Mouse (Mus musculus) layer of hippocampus, postnatal 14 days (tissue): Measurements from ENCODE around the gene Rad1. TPM values are rescaled to one million over a fixed set of nuclear protein-coding genes. Genes with fewer than 3 reads are reported as not detected.
"Not testable (repeated sequence)": the region's sequence is repeated elsewhere in the genome, so short reads cannot be mapped to it uniquely, and the experiment has no call there.

Experiments used
- DNase-seq, 2 experiments: peaks; one replicate each; pipeline ENCODE4 v3.0.0; 2021 to 2022; ENCODE audit warnings: low spot score in 2 of 2, mixed read lengths in 1 of 2
- long read RNA-seq, 2 experiments: library from polyadenylated mRNA; stranded (forward); transcript quantifications; one replicate each; pipeline ENCODE4 v2.0.0; 2021
- total RNA-seq, 2 experiments: library from RNA; stranded (reverse); gene quantifications; 2 replicates each; pipeline ENCODE4 v1.2.3; 2021

Rad1 gene
- total RNA-seq = 10 to 100 TPM; 10.4 to 12.6 TPM
- long read RNA-seq, experiment 1, transcript Rad1-201 (6 exons, 1,514 nt) = major isoform, 5 of 15 reads
- long read RNA-seq, experiment 1, partial matches to known transcripts = 0 of 15 reads
- long read RNA-seq, experiment 1, other reads (novel, unspliced or antisense) = 10 of 15 reads
- long read RNA-seq, experiment 2, transcript Rad1-201 (6 exons, 1,514 nt) = major isoform, 12 of 26 reads
- long read RNA-seq, experiment 2, partial matches to known transcripts = 10 of 26 reads
- long read RNA-seq, experiment 2, other reads (novel, unspliced or antisense) = 4 of 26 reads

DNA sequence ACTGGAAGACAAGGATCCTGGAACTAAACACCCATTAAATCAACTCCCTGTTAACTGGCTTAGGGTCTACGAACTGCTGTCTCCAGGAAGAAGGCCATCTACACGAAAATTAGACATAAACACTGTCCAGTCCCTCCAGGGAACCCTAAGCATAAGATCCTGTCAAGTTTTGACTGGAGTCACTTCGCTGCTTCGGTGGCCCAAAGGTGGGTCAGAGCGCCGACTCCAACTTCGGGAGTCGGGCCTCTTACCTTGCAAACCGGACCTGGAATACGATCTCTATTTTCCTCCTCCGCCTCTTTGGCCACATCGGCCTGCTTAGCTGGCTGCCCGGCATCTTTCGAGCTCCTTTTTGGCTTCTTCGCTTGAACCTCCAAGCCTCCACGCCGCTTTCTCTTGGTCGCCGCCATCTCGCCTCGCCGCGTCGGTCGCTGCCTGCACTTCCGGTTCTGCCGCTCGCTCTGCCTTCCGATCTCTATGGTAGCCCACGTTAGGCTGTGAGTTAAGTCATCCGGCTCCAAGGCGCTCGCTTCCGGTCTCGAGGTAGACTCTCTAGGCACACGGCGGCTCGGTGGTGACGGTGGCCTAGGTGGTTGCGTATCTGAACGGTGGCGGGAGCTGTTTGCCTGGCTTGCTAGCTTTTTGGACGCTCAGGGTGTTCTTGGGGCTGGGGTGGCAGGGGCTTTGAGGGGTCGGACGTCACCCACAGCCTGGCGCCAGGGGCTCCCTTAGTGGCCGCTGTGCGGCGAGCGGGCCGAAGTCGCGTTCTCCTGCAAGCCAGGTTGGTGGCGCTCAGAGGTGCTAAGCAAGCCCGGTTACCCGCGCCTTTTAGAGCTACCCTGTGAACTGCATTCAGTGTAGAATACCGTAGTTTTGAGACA is at the start of gene Rad1, which contains the start of gene Brix1:
Gene Rad1 (plus strand): TSS at position 535 of the 881 bp plus-strand sequence.
Gene Brix1 (minus strand): TSS at position 464 of the 881 bp plus-strand sequence.
- peak; percentile 92 to 96 for DNase-seq

DNA sequence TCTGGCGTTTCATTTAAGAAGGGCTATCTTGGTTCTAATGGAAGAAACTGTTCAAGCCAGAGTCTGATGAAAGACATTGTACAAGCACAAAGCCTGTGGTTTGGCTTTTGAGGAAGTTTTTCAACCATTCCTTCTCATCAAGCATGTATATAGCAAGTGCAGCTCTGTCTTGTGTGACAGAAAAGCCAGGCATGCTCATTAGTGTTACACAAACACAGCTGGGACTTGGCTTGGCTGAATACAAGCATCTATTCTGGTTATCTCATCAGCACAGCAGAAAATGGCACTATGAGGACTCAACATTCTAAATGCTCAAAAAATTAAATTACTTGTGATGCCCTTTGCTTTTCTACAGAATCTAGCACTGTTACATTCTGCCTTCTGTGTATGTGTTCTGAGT is 48.9 kb upstream of the Rad1 start:
- no peak for DNase-seq

DNA sequence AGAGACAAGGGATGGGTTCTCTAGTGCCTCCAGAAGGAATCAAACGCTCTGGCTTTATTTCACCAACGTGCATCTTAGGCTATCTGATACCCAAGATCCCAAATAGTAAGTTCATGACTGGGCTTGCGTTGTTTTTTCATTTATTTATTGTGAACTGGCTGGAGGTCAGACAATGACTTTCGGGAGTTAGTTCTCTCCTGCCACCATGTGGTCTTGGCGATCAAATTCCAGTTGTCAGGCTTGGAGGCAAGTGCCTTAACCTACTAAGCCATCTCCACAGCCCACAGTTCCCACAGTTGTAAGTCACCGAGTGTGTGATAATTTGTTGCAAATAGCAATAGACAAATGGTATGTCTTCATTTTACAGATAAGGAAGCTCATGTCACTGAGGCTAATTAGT is 45.9 kb upstream of the Rad1 start:
- DNase-seq = peak in 1 of 2 experiments; percentile 15

DNA sequence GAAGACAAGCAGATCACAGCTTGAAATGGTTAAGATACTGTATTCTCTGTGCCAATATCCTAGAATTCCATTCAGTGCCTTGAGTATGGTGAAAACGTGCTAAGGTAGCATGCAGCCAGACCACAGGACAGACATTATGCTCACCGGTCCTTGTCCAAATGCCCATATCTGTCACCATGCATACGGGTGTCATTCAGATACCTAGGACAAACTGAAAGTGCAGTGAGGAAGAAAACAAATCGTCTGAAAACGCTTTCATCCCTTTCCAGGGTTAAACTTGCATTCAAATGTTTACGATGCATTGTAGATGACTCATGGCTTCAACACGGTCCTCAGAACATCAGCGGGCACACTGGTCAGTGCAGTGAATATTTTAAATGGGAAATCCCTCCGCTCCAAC is 44.3 kb upstream of the Rad1 start:
- DNase-seq = no peak

DNA sequence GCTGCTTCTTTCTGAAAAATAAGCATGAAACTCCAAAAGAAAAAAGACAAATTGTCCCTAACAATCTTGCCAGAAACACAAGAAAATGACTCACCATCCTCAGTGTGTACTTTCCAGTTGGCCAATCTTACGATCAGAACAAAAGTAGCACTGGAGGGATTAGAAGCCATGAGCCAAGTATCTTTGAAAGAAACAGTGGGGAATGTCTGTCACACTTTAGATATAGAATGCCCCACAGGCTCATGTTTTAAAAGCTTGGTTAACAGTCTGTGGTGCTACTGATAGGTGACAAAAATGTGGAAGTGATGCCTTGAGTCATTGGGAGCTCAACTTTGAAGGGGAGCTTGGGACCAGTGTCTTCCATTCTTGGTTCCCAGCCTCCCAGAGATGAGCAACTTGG is 43.5 kb upstream of the Rad1 start:
- DNase-seq = no peak

DNA sequence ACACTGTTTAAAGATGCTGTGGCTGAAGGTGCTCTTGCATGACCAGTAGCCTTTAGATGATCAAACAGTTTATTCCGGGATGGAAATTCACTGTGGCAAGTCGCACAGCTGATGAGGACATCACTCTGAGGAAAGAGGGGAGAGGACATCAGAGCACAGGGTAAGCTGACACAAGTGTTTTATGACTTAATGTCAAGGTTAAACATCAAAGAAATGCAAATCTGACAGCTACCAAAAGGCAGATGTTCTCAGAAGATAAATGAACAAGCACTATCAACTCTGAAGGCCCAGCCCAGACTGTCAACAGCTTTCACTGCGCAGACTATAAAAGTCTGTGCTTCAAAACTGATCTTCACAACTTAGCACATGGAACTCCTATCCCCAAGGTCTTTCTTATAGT is 38.7 kb upstream of the Rad1 start:
- no peak for DNase-seq

DNA sequence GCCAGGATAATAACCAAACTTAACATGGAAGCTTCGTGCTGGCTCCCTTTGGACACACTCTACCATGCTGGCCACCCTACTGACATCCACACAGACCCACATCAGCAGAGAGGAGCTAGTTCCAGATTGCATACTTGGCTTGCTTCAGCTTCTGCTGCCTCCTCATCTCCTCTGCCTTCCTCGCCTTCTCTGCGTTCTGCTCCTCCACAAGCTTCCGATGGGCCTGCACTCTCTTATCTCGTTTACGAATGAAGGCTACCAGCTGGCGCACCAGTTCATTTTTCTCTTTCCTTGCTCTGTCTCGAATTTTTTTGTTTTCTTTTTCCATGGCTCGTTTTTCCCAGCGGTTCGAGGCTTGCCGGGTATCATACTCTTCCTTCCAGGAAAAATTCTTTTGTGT is 24.8 kb upstream of the Rad1 start:
- DNase-seq = no peak

DNA sequence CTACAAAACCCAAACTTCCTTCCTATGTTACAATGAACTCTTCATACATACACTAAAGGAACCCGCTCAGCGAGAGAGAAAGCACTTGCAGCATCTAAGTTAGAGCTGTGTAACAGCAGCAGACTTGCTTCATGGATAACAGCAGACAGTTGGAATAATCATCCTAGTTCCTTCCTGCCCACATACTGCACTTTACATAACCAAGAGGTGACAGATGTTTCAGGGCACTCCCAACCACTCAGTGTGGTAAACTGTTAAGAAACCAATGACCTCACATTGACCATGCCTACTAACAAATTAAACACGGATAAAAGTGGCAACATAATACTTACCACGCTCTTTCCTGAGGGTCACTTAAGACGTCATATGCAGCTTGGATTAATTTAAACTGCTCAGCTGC is 22.3 kb upstream of the Rad1 start:
- DNase-seq = no peak

DNA sequence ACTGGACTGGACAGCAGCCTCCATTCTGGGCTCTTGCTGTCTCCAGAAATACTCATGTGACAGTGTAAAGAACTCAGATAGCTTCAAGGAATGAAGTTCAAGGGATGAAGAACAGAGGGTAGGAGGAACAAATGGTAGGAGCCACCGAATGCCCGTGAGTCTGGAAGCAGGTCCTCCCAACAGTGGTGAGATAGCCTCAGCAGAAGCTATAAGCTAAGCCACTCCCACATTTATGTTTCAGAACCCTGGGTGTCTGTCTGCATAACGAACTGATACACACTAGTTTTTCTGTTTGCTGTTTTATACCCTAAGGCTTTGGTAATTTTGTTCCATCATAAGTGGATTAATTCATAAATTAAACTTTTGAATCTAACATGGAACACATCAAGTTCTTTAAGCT is 21.1 kb upstream of the Rad1 start:
- DNase-seq = no peak

DNA sequence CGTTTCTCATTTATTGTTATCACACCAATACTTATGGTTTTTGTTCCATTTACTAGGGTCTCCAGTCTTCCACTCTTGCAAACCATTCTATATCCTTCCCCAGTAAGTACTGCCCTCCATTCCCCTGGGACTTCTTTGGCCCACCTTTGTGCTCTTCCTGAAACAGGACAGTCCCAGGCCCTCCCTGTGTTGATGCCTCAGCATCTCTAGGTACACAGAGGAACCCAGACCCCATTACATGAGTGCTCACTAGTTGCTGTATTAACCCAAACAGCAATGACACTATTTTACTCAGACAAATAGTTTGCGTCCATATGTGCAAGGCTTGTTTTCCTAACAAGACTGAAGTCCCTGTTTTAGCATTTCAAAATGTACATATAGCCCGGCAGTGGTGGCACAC is 17.1 kb upstream of the Rad1 start:
- no peak for DNase-seq

DNA sequence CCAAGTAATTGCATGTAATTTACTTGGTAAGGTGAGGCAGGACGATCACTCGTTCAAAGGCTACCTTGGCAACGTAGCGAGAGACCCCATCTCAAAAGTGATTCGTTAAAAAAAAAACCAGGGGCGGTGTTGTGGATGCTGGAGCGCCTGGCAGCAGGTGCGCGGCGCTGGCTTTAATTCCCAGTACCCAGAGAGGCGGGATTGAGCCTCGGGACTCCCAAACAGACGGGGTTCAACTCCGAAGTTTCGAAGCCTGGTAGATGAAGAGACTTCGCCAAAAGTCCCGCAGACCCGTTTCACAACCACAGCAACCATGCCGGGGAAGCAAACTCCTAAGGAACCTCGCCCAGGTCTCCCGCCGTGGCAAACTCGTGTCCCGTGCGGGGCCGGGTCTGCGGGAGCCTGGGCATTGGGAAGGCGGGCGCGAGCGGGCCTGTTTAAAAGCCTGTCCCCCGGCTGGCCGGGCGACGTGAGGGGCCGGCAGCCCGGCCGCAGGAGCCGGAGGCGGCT is 16.1 kb upstream of the Rad1 start:
- DNase-seq = peak in 1 of 2 experiments; percentile 32

DNA sequence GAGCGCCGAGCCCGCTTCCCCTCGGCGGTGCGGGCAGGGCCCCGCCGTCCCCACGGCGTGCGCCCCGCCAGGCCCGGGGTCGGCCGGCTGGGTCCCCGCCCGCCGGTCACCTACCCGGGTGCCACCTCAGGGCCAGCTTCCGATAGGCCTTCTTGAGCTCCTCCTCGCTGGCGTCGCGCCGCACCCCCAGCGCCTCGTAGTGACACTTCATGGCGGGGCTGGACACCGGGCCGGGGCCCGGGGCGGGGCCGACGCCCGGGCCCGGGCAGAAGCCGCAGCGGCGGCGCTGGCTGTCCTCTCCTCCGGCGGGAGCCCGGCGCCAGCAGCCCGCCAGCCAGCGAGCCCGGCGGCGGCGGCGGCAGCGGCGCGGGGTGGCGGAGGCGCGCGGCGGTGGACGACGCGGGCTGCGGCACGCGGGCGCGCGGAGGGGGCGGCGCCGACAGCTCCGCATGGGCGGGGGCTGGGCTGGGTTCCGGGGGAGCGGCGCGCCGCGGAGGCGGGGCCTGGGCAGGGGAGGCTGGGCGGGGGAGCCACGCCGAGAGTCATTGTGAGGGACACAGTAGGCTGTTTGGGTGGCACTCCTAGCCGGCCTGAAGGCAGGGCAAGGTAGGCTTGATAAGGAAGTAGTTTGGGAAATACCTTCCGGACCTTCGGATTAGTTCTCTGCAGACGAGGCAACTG is 15.5 kb upstream of the Rad1 start, which contains the start of gene Dnajc21:
Gene Dnajc21 (minus strand): TSS at position 366 of the 681 bp plus-strand sequence.
- peak; percentile 74 to 77 for DNase-seq

DNA sequence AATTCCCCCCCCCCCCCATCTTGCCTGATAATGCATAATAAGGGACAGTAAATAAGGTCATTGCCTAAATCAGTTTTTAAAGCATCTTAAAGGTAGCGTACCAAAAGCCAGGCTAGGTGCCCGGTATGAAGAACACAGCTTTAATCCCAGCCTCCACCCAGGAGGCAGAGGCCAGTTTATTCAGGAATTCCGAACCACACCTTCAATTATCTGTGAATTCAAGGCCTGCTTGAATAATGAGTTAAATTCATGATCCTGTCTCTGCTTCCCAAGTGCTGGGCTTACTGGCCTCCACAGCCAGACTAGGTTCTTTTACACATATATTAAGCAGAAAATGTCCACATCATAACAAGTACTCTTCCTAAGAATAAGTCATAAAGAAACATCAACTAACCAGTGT is 14.9 kb upstream of the Rad1 start:
- no peak for DNase-seq

DNA sequence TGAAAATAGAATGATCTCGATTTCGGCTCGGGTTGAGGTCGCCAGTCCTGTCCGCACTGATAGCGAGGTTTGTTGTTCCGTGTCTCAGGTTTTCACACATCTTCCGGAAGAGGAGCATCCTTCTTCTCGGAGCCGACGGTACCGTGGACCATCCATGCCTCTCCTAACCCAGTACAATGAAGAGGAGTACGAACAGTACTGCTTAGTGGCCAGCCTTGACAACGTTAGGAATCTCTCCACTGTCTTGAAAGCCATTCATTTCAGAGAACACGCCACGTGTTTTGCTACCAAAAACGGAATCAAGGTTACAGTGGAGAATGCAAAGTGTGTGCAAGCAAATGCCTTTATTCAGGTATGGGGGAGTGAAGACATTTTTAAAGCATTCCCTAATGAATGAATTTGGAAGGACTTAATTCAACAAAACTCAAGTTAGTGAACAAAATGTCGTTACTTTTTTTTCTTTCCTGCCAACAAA is 584 bp downstream of the Rad1 start:
- no peak for DNase-seq

DNA sequence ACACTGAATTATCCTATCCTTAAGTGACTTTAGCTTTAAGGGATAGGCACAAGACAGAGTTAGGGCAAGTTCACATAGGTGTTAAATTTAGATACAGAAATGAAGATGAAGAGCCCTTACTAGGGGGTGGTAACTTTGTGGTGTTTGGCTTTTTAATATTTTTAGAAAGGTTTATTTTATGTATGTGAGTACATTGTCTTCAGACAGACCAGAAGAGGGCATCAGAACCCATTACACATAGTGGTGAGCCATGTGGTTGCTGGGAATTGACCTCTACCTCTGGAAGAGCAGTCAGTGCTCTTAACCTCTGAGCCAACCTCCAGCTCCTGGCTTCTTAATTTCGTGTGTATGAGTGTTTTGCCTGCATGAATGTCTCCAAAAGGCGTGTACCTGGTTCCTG is 1.4 kb downstream of the Rad1 start:
- DNase-seq = no peak

DNA sequence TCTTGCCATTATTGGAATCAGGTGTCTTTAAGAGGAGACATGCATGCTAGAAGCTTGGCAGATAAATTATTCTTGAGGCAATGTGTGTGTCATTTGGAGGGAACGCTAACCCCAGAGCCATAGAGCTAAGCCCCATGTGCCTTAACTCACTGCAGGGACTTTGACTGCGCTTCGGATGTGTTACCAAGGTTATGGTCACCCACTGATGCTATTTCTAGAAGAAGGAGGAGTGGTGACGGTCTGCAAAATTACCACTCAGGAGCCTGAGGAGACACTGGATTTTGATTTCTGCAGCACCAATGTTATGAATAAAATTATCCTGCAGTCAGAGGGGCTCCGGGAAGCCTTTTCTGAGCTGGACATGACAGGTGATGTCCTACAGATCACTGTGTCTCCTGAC is 4.3 kb downstream of the Rad1 start:
- DNase-seq = no peak

DNA sequence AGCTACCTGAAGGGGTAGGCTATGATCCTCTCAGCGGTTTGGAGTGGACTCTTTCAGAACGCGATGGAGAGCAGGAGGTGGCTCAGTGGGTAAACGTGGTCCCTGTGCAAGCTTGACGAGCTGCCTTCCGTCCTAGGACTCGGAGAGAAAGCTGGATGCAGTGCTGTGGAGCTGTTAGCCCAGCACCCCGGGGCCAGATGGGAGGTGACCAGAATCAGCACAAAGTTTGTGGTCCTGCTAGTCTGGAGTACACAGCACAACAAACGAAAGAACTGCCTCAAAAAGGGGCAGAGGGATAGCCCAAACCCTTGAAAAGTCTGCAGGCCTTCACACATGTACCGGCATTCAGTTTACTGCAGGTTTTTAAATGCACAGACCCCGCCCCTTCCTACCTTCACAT is 10.1 kb downstream of the Rad1 start:
- DNase-seq = no peak

DNA sequence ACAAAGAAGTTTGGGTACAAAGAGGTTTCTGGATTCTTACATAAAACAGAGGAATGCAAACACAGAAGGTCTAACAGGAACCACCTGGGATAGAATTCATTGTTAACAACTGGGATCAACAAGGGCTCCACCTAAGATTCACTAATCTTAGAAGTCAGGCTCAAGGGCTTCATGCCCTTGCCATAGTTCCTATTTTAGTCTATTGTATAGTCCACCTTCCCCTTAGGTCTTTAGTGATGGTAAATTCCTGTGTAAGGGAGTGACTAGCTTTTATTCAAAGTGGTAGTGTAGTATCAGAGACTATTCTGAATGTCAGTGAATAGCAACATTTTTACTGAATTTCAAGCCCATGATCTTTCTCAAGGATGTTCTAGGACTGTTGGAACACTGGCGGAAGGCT is 10.9 kb downstream of the Rad1 start:
- DNase-seq = not testable (repeated sequence)

DNA sequence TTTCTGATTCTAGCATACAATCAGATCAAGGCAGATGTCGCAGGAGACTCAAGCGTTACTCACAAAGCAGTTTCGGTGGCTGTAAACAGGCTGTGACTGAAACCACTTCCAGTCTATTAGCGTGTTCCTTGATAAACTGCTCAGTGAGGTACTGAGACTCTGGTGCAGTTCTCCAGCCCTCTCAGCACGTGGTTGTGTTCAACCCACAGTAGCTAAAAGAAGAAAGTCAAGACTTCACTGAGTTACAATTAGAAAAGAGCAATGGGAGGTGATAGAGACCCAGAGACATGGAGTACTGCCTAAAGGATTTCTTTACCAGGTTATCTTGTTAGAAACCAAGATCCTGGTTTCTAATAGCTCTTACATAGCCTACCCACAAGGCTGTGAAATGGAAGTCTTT is 13.8 kb downstream of the Rad1 start:
- DNase-seq = no peak

DNA sequence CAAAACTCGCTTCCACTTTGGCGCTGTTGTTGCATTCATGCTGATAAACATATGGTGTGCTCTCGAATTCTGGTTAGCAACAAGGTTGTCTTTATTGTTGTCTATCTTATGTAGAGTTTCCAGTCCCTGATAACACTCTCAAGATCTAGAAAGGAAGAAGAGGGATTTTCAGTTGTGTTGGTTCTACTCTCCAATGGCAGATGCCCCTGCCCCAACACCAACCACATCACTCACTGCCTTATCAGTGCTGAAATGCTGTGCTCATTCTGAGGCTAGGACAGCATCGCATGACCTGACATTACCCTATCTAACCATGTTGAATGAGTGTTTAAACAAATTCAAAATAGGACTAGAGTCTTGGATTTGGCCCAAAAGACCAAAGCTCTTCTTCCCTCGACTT is 14.2 kb downstream of the Rad1 start:
- DNase-seq = no peak
